Mouse (Mus musculus) splenic B cell, adult 2 months (primary cell): ENCODE results near the gene Btbd11.

Experiments
- DNase-seq: peaks from one replicate; pipeline ENCODE4 v3.0.0-alpha.2; 2011; ENCODE audit warnings: low read depth, low spot score
- H3K27me3 ChIP-seq: 2 replicates; pipeline ENCODE4 v1.6.1; 2012; ENCODE audit warnings: mild to moderate bottlenecking, low read length, moderate library complexity, mixed read lengths; ENCODE audit not compliant: control insufficient read depth, poor library complexity, insufficient read depth, severe bottlenecking
- H3K36me3 ChIP-seq: 2 replicates; pipeline ENCODE4 v1.6.1; 2012; ENCODE audit warnings: mild to moderate bottlenecking, low read length, moderate library complexity, mixed read lengths; ENCODE audit not compliant: control insufficient read depth, poor library complexity, insufficient read depth, severe bottlenecking

Gene Btbd11

GRCm38 (mm10) chr10:85479959-85480625 lies 93.5 kb downstream of the Btbd11 start:
- no peaks in the 10 kb centered on the region for H3K36me3 ChIP-seq
- DNase-seq: no peak

GRCm38 (mm10) chr10:85481106-85481505 lies 94.5 kb downstream of the Btbd11 start:
- no peak for DNase-seq
- H3K36me3 ChIP-seq: no peaks in the 10 kb centered on the region
- H3K27me3 ChIP-seq: no peaks in the 10 kb centered on the region

More at GRCm38 (mm10) chr10:85479959-85480625, 93.5 kb downstream of the Btbd11 start:
- H3K27me3 ChIP-seq: no peaks in the 10 kb centered on the region

GRCm38 (mm10) chr10:85482064-85482473 lies 95.5 kb downstream of the Btbd11 start:
- H3K27me3 ChIP-seq: no peaks in the 10 kb centered on the region
- DNase-seq: no peak
- H3K36me3 ChIP-seq: no peaks in the 10 kb centered on the region

- DNase-seq: no peak
- Histone ChIP-seq H3K27me3 (no peaks in the 10 kb centered on the region), H3K36me3 (no peaks in the 10 kb centered on the region)
These were observed 95.9 kb downstream of the Btbd11 start for GRCm38 (mm10) chr10:85482480-85482879.

- DNase-seq: no peak
- no peaks in the 10 kb centered on the region for H3K36me3 ChIP-seq
- H3K27me3 ChIP-seq: no peaks in the 10 kb centered on the region
These were observed 99.8 kb downstream of the Btbd11 start for GRCm38 (mm10) chr10:85486456-85486855.

- Histone ChIP-seq H3K36me3 (no peaks in the 10 kb centered on the region), H3K27me3 (no peaks in the 10 kb centered on the region)
- DNase-seq: no peak
These were observed 106.0 kb downstream of the Btbd11 start for GRCm38 (mm10) chr10:85492583-85492982.

GRCm38 (mm10) chr10:85496358-85496757 lies 109.7 kb downstream of the Btbd11 start:
- DNase-seq: no peak
- H3K36me3 ChIP-seq: no peaks in the 10 kb centered on the region
- no peaks in the 10 kb centered on the region for H3K27me3 ChIP-seq

- no peak for DNase-seq
- H3K27me3 ChIP-seq: no peaks in the 10 kb centered on the region
- no peaks in the 10 kb centered on the region for H3K36me3 ChIP-seq
These were observed 110.4 kb downstream of the Btbd11 start for GRCm38 (mm10) chr10:85496981-85497380.

GRCm38 (mm10) chr10:85497931-85498330 lies 111.3 kb downstream of the Btbd11 start:
- DNase-seq: no peak
- Histone ChIP-seq H3K27me3 (no peaks in the 10 kb centered on the region), H3K36me3 (no peaks in the 10 kb centered on the region)

- no peak for DNase-seq
- Histone ChIP-seq H3K27me3 (no peaks in the 10 kb centered on the region), H3K36me3 (no peaks in the 10 kb centered on the region)
These were observed 114.0 kb downstream of the Btbd11 start for GRCm38 (mm10) chr10:85500573-85501155.

- DNase-seq: peak; percentile 12
- no peaks in the 10 kb centered on the region for H3K36me3 ChIP-seq
- H3K27me3 ChIP-seq: no peaks in the 10 kb centered on the region
These were observed 115.5 kb downstream of the Btbd11 start for GRCm38 (mm10) chr10:85501966-85502566.

- H3K36me3 ChIP-seq: no peaks in the 10 kb centered on the region
- DNase-seq: no peak
- H3K27me3 ChIP-seq: no peaks in the 10 kb centered on the region
These were observed 116.0 kb downstream of the Btbd11 start for GRCm38 (mm10) chr10:85502656-85503055.

- Histone ChIP-seq H3K36me3 (no peaks in the 10 kb centered on the region), H3K27me3 (no peaks in the 10 kb centered on the region)
- no peak for DNase-seq
These were observed 116.8 kb downstream of the Btbd11 start for GRCm38 (mm10) chr10:85503453-85503852.

GRCm38 (mm10) chr10:85507270-85508050 lies 120.8 kb downstream of the Btbd11 start:
- Histone ChIP-seq H3K27me3 (no peaks in the 10 kb centered on the region), H3K36me3 (no peaks in the 10 kb centered on the region)
- DNase-seq: no peak
